Mouse (Mus musculus) telencephalon, adult 2 months (tissue): ENCODE data around the gene Lrit2.

ENCODE experiments used
- DNase-seq: peaks from one replicate; pipeline ENCODE4 v3.0.0-alpha.2; 2011; ENCODE audit warnings: low read depth, low spot score

The Lrit2 gene

GRCm38 (mm10) chr14:37067629-37068028 is at the start of gene Lrit2:
TSS of gene Lrit2 (plus strand) at chr14:37067929.
- DNase-seq = no peak

- DNase-seq = no peak
Measured at GRCm38 (mm10) chr14:37027248-37027933, 40.3 kb upstream of the Lrit2 start.

- DNase-seq = no peak
Measured at GRCm38 (mm10) chr14:37027951-37028350, 39.8 kb upstream of the Lrit2 start.

- DNase-seq = no peak
Measured at GRCm38 (mm10) chr14:37028555-37028954, 39.2 kb upstream of the Lrit2 start.

- DNase-seq = no peak
Measured at GRCm38 (mm10) chr14:37032481-37033104, 35.1 kb upstream of the Lrit2 start.

- DNase-seq = no peak
Measured at GRCm38 (mm10) chr14:37033241-37033640, 34.5 kb upstream of the Lrit2 start.

GRCm38 (mm10) chr14:37034432-37034831 is 33.3 kb upstream of the Lrit2 start:
- no peak for DNase-seq

- DNase-seq = no peak
Measured at GRCm38 (mm10) chr14:37048914-37049410, 18.8 kb upstream of the Lrit2 start, which contains the start of gene Rgr. TSS of gene Rgr (minus strand) at chr14:37048964.

- no peak for DNase-seq
Measured at GRCm38 (mm10) chr14:37064849-37065248, 2.9 kb upstream of the Lrit2 start.

- DNase-seq = peak; percentile 83
Measured at GRCm38 (mm10) chr14:37066636-37067035, 1.1 kb upstream of the Lrit2 start.

GRCm38 (mm10) chr14:37068516-37068915 is 787 bp downstream of the Lrit2 start:
- no peak for DNase-seq

GRCm38 (mm10) chr14:37080724-37081123 is 13.0 kb downstream of the Lrit2 start:
- DNase-seq = peak; percentile 21

- no peak for DNase-seq
Measured at GRCm38 (mm10) chr14:37083755-37084154, 16.0 kb downstream of the Lrit2 start.

- no peak for DNase-seq
Measured at GRCm38 (mm10) chr14:37094436-37094835, 26.7 kb downstream of the Lrit2 start.

GRCm38 (mm10) chr14:37095556-37095955 is 27.8 kb downstream of the Lrit2 start:
- DNase-seq = no peak

GRCm38 (mm10) chr14:37097956-37098530 is 30.3 kb downstream of the Lrit2 start, which contains the start of gene Cdhr1:
TSS of gene Cdhr1 (minus strand) at chr14:37098347.
- no peak for DNase-seq

- DNase-seq = no peak
Measured at GRCm38 (mm10) chr14:37101531-37101930, 33.8 kb downstream of the Lrit2 start.

GRCm38 (mm10) chr14:37102484-37102883 is 34.8 kb downstream of the Lrit2 start:
- DNase-seq = no peak

GRCm38 (mm10) chr14:37104747-37105146 is 37.0 kb downstream of the Lrit2 start:
- no peak for DNase-seq

GRCm38 (mm10) chr14:37105846-37106245 is 38.1 kb downstream of the Lrit2 start:
- no peak for DNase-seq

- no peak for DNase-seq
Measured at GRCm38 (mm10) chr14:37109460-37109859, 41.7 kb downstream of the Lrit2 start.

GRCm38 (mm10) chr14:37109975-37110374 is 42.2 kb downstream of the Lrit2 start:
- DNase-seq = no peak

GRCm38 (mm10) chr14:37110456-37110855 is 42.7 kb downstream of the Lrit2 start:
- no peak for DNase-seq
